Mouse (Mus musculus): Measurements from ENCODE around the gene Sfxn4. TPM values are rescaled to one million over a fixed set of nuclear protein-coding genes. Genes with fewer than 3 reads are reported as not detected.

Sfxn4 gene
- total and polyA plus RNA-seq, 3 experiments, result 0.13 to 6.1 (median 0.82) TPM

- Histone ChIP-seq H3K4me3 (ENCODE audit: low read depth, low read length) (peak overlapping the region; percentile 77), H3K9me3 (replicated peaks) (no peaks in the 10 kb centered on the region), H3K27me3 (ENCODE audit: insufficient read depth, low read length) (no peaks in the 10 kb centered on the region), H3K36me3 (replicated peaks) (peaks cover 27% of the 10 kb centered on the region), H3K4me1 (ENCODE audit: insufficient read depth, low read depth, low read length) (peaks cover 30% of the 10 kb centered on the region)
- DNase-seq (ENCODE audit: low spot score) (no peak), ATAC-seq (ENCODE audit: extremely low read depth, insufficient number of reproducible peaks, low FRiP score, poor library complexity, severe bottlenecking) (no peak)
- TF ChIP-seq CTCF (IDR thresholded peaks at IDR 0.05; ENCODE audit: low read depth, low read length) (no peak), TAL1 (conservative IDR thresholded peaks at IDR 0.05; ENCODE audit: low read depth, low read length) (no peak), GATA1 (IDR thresholded peaks at IDR 0.05; ENCODE audit: borderline replicate concordance, low read length) (no peak), POLR2AphosphoS5 (IDR thresholded peaks at IDR 0.05; ENCODE audit: insufficient replicate concordance, low read depth, low read length) (no peak), GATA2 (IDR thresholded peaks at IDR 0.05; ENCODE audit: borderline replicate concordance, low read depth, low read length) (no peak)
Observed at GRCm38 (mm10) chr19:60788214-60788960, 72.9 kb downstream of the Sfxn4 start.

GRCm38 (mm10) chr19:60787465-60788150 lies 73.7 kb downstream of the Sfxn4 start:
- Histone ChIP-seq H3K27me3 (ENCODE audit: insufficient read depth, low read length) (no peaks in the 10 kb centered on the region), H3K4me3 (ENCODE audit: low read depth, low read length) (peak overlapping the region; percentile 77; the same call in 1 of the 2 replicates), H3K4me1 (ENCODE audit: insufficient read depth, low read depth, low read length) (peaks cover 33% of the 10 kb centered on the region), H3K9me3 (replicated peaks) (no peaks in the 10 kb centered on the region), H3K36me3 (replicated peaks) (peaks cover 32% of the 10 kb centered on the region)
- DNase-seq (ENCODE audit: low spot score) (no peak), ATAC-seq (ENCODE audit: extremely low read depth, insufficient number of reproducible peaks, low FRiP score, poor library complexity, severe bottlenecking) (no peak)
- TF ChIP-seq GATA1 (IDR thresholded peaks at IDR 0.05; ENCODE audit: borderline replicate concordance, low read length) (no peak), POLR2AphosphoS5 (IDR thresholded peaks at IDR 0.05; ENCODE audit: insufficient replicate concordance, low read depth, low read length) (no peak), GATA2 (IDR thresholded peaks at IDR 0.05; ENCODE audit: borderline replicate concordance, low read depth, low read length) (no peak), CTCF (IDR thresholded peaks at IDR 0.05; ENCODE audit: low read depth, low read length) (no peak), TAL1 (conservative IDR thresholded peaks at IDR 0.05; ENCODE audit: low read depth, low read length) (no peak)

Other genes starting within 250 kb of the Sfxn4 start
- gene Nanos1, start 105.5 kb downstream of the Sfxn4 start, total RNA-seq (2014; fragmentation: Nextera tagmentation), result 2.6 and 4.0 TPM in 2 replicates
- 4.4 and 4.6 TPM in 2 replicates for gene Nanos1, start 105.5 kb downstream of the Sfxn4 start, total RNA-seq (2017)
- 2.1 and 2.7 TPM in 2 replicates for gene Nanos1, start 105.5 kb downstream of the Sfxn4 start, polyA plus RNA-seq (2012)
- gene Eif3a, start 70.8 kb downstream of the Sfxn4 start, total RNA-seq (2014; fragmentation: Nextera tagmentation), result 415 and 493 TPM in 2 replicates
- 261 and 323 TPM in 2 replicates for gene Eif3a, start 70.8 kb downstream of the Sfxn4 start, total RNA-seq (2017)
- 101 and 135 TPM in 2 replicates for gene Eif3a, start 70.8 kb downstream of the Sfxn4 start, polyA plus RNA-seq (2012)
- gene Fam45a, start 49.9 kb downstream of the Sfxn4 start, total RNA-seq (2014; fragmentation: Nextera tagmentation), result 74.6 and 90.0 TPM in 2 replicates
- gene Fam45a, start 49.9 kb downstream of the Sfxn4 start, total RNA-seq (2017), result 26.6 and 29.7 TPM in 2 replicates
- gene Fam45a, start 49.9 kb downstream of the Sfxn4 start, polyA plus RNA-seq (2012), result 3.3 and 5.3 TPM in 2 replicates
- 512 and 583 TPM in 2 replicates for gene Prdx3, start 13.1 kb upstream of the Sfxn4 start, total RNA-seq (2014; fragmentation: Nextera tagmentation)
- gene Prdx3, start 13.1 kb upstream of the Sfxn4 start, total RNA-seq (2017), result 426 and 446 TPM in 2 replicates
- gene Prdx3, start 13.1 kb upstream of the Sfxn4 start, polyA plus RNA-seq (2012), result 15.3 and 17.9 TPM in 2 replicates
- 2.1 and 2.6 TPM in 2 replicates for gene Grk5, start 28.3 kb upstream of the Sfxn4 start, total RNA-seq (2014; fragmentation: Nextera tagmentation)
- gene Grk5, start 28.3 kb upstream of the Sfxn4 start, total RNA-seq (2017), result 4.0 and 4.6 TPM in 2 replicates
- 1.0 and 1.9 TPM in 2 replicates for gene Grk5, start 28.3 kb upstream of the Sfxn4 start, polyA plus RNA-seq (2012)

Data from G1E (cell line).